Mouse (Mus musculus) CH12.LX (cell line): ENCODE results near the gene Cyp2d10. TPM values are rescaled to one million over a fixed set of nuclear protein-coding genes. Genes with fewer than 3 reads are reported as not detected.
A peak's percentile ranks its signal among the peaks of the same experiment; 100 is the strongest.

ENCODE experiments used
- DNase-seq: peaks from one replicate; pipeline ENCODE4 v3.0.0-alpha.2; 2013; ENCODE audit errors: extremely low read depth
- H3K27ac ChIP-seq: 2 replicates; pipeline ENCODE4 v1.5.1; 2012; ENCODE audit warnings: low read depth, mild to moderate bottlenecking, control low read depth, moderate library complexity; ENCODE audit not compliant: insufficient read depth
- H3K27me3 ChIP-seq: replicated peaks from 2 replicates; pipeline ENCODE3; 2012; ENCODE audit warnings: inconsistent platforms
- H3K36me3 ChIP-seq, 2 experiments: replicated peaks in 1 of 2; 2 replicates each; pipeline versions ENCODE3 to v1.6.1; 2012; ENCODE audit warnings: inconsistent platforms in 1 of 2, low read length in 1 of 2, mild to moderate bottlenecking in 1 of 2, mixed read lengths in 1 of 2, moderate library complexity in 1 of 2; ENCODE audit not compliant: control insufficient read depth in 1 of 2, insufficient read depth in 1 of 2
- H3K4me1 ChIP-seq, 2 experiments: 2 replicates each; pipeline ENCODE4 v1.6.1; 2012; ENCODE audit warnings: inconsistent platforms in 1 of 2, moderate library complexity in 1 of 2; ENCODE audit not compliant: insufficient read depth in 2 of 2, control insufficient read depth in 1 of 2
- H3K4me2 ChIP-seq: 2 replicates; pipeline ENCODE4 v1.6.1; 2012; ENCODE audit warnings: low read depth, mild to moderate bottlenecking, control low read depth; ENCODE audit not compliant: poor library complexity, insufficient read depth, severe bottlenecking
- H3K4me3 ChIP-seq, 3 experiments: fragments of 150-350 bp in 1 of 3; sonication (generic) in 1 of 3; replicated peaks in 1 of 3; 2 replicates each; pipeline versions ENCODE3 to v1.5.1; 2011 to 2012; ENCODE audit warnings: low read depth in 2 of 3, low read length in 2 of 3, mild to moderate bottlenecking in 2 of 3, moderate library complexity in 2 of 3, control low read depth in 1 of 3, improper control_type of control experiment in 1 of 3, inconsistent platforms in 1 of 3, mixed read lengths in 1 of 3; ENCODE audit not compliant: poor library complexity in 1 of 3
- H3K79me2 ChIP-seq: replicated peaks from 2 replicates; pipeline ENCODE4 v1.6.1; 2012; ENCODE audit warnings: mild to moderate bottlenecking, moderate library complexity; ENCODE audit not compliant: control insufficient read depth, poor library complexity, insufficient read depth, severe bottlenecking; ENCODE audit errors: extremely low read depth
- H3K9ac ChIP-seq: 2 replicates; pipeline ENCODE4 v1.6.1; 2012; ENCODE audit warnings: low read depth, mild to moderate bottlenecking, control low read depth, moderate library complexity; ENCODE audit not compliant: insufficient read depth
- H3K9me3 ChIP-seq: replicated peaks from 2 replicates; pipeline ENCODE3; 2012; ENCODE audit warnings: low read length, inconsistent platforms, mixed read lengths
- CHD1 ChIP-seq: IDR thresholded peaks from 2 replicates; pipeline ENCODE4 v1.6.1; 2012; ENCODE audit warnings: low read depth, low read length, improper control_type of control experiment, inconsistent platforms
- CTCF ChIP-seq, 2 experiments: IDR thresholded peaks in 1 of 2; conservative IDR thresholded peaks in 1 of 2; 2 replicates each; pipeline ENCODE4 v1.5.1; 2011 to 2012; ENCODE audit warnings: low read depth in 2 of 2, low read length in 2 of 2, improper control_type of control experiment in 1 of 2, inconsistent platforms in 1 of 2, mild to moderate bottlenecking in 1 of 2, moderate library complexity in 1 of 2
- E2F4 ChIP-seq: IDR thresholded peaks from 2 replicates; pipeline ENCODE4 v1.6.1; 2011; ENCODE audit warnings: low read depth, low read length, improper control_type of control experiment; ENCODE audit not compliant: insufficient replicate concordance
- ELF1 ChIP-seq: IDR thresholded peaks from 2 replicates; pipeline ENCODE4 v1.6.1; 2014; ENCODE audit warnings: low read depth, mild to moderate bottlenecking, inconsistent platforms, low read length, improper control_type of control experiment
- EP300 ChIP-seq: IDR thresholded peaks from 2 replicates; pipeline ENCODE4 v1.6.1; 2011; ENCODE audit warnings: low read length, improper control_type of control experiment
- ETS1 ChIP-seq: conservative IDR thresholded peaks from 2 replicates; pipeline ENCODE4 v1.6.1; 2012; ENCODE audit warnings: low read depth, mild to moderate bottlenecking, inconsistent platforms, low read length, improper control_type of control experiment, moderate library complexity
- GABPA ChIP-seq: IDR thresholded peaks from 2 replicates; pipeline ENCODE4 v1.6.1; 2012; ENCODE audit warnings: low read depth, low read length, improper control_type of control experiment, inconsistent platforms; ENCODE audit not compliant: insufficient replicate concordance
- HCFC1 ChIP-seq: IDR thresholded peaks from 2 replicates; pipeline ENCODE4 v1.6.1; 2012; ENCODE audit warnings: low read depth, mild to moderate bottlenecking, inconsistent platforms, low read length, improper control_type of control experiment
- JUND ChIP-seq: conservative IDR thresholded peaks from 2 replicates; pipeline ENCODE4 v1.6.1; 2011; ENCODE audit warnings: low read depth, low read length, improper control_type of control experiment
- KAT2A ChIP-seq: IDR thresholded peaks from 2 replicates; pipeline ENCODE4 v1.6.1; 2012; ENCODE audit warnings: low read length, improper control_type of control experiment, inconsistent platforms; ENCODE audit not compliant: insufficient replicate concordance
- MAX ChIP-seq: IDR thresholded peaks from 2 replicates; pipeline ENCODE4 v1.6.1; 2011; ENCODE audit warnings: low read length, improper control_type of control experiment
- MAZ ChIP-seq: IDR thresholded peaks from 2 replicates; pipeline ENCODE4 v1.6.1; 2012; ENCODE audit warnings: low read depth, mild to moderate bottlenecking, inconsistent platforms, low read length, improper control_type of control experiment, moderate library complexity
- MEF2A ChIP-seq: IDR thresholded peaks from 2 replicates; pipeline ENCODE4 v1.6.1; 2014; ENCODE audit warnings: low read depth, mild to moderate bottlenecking, inconsistent platforms, low read length, improper control_type of control experiment, borderline replicate concordance
- NELFE ChIP-seq: IDR thresholded peaks from 2 replicates; pipeline ENCODE4 v1.6.1; 2011; ENCODE audit warnings: low read depth, low read length, improper control_type of control experiment
- RAD21 ChIP-seq: IDR thresholded peaks from 2 replicates; pipeline ENCODE4 v1.6.1; 2011; ENCODE audit warnings: low read depth, mild to moderate bottlenecking, low read length, improper control_type of control experiment, moderate library complexity
- SMC3 ChIP-seq: IDR thresholded peaks from 2 replicates; pipeline ENCODE4 v1.6.1; 2011; ENCODE audit warnings: low read depth, low read length, improper control_type of control experiment
- TBP ChIP-seq: conservative IDR thresholded peaks from 2 replicates; pipeline ENCODE4 v1.6.1; 2011; ENCODE audit warnings: low read depth, low read length, improper control_type of control experiment
- UBTF ChIP-seq: IDR thresholded peaks from 2 replicates; pipeline ENCODE4 v1.6.1; 2012; ENCODE audit warnings: low read depth, mild to moderate bottlenecking, inconsistent platforms, low read length, improper control_type of control experiment, moderate library complexity
- USF2 ChIP-seq: conservative IDR thresholded peaks from 2 replicates; pipeline ENCODE4 v1.6.1; 2011; ENCODE audit warnings: low read depth, low read length, improper control_type of control experiment
- ZMIZ1 ChIP-seq: IDR thresholded peaks from 2 replicates; pipeline ENCODE4 v1.6.1; 2012; ENCODE audit warnings: low read depth, mild to moderate bottlenecking, inconsistent platforms, low read length, improper control_type of control experiment
- dilution Hi-C: fragments of 300-500 bp; cut with MboI; formaldehyde crosslinking; loops from 2 replicates; pipeline ENCODE4 v1.14.3; 2020; ENCODE audit warnings: low sequenced_read_pairs; ENCODE audit not compliant: extremely low pct_unique_long_range_greater_than_20kb, extremely low pct_ligation_motif_present
- in situ Hi-C: fragments of 300-500 bp; cut with MboI; formaldehyde crosslinking; loops from 3 replicates; pipeline ENCODE4 v1.14.3; 2019; ENCODE audit warnings: low sequenced_read_pairs, low pct_ligation_motif_present, low pct_unique_long_range_greater_than_20kb, mixed read lengths
- polyA plus RNA-seq: library from polyadenylated mRNA; unstranded; fragments of >175 nt; gene quantifications from 2 replicates; pipeline ENCODE4 v1.2.1, GENCODE M21; 2012; ENCODE audit warnings: low read depth; ENCODE audit not compliant: insufficient read length
- total RNA-seq, 2 experiments: library from RNA; depleted of rRNA; stranded (reverse); fragments of 300-350 nt in 1 of 2; fragments of >200 nt in 1 of 2; gene quantifications; 2 replicates each; pipeline ENCODE4 v1.2.3; 2012 to 2014

The Cyp2d10 gene
- total and polyA plus RNA-seq, 3 experiments: not detected

DNA sequence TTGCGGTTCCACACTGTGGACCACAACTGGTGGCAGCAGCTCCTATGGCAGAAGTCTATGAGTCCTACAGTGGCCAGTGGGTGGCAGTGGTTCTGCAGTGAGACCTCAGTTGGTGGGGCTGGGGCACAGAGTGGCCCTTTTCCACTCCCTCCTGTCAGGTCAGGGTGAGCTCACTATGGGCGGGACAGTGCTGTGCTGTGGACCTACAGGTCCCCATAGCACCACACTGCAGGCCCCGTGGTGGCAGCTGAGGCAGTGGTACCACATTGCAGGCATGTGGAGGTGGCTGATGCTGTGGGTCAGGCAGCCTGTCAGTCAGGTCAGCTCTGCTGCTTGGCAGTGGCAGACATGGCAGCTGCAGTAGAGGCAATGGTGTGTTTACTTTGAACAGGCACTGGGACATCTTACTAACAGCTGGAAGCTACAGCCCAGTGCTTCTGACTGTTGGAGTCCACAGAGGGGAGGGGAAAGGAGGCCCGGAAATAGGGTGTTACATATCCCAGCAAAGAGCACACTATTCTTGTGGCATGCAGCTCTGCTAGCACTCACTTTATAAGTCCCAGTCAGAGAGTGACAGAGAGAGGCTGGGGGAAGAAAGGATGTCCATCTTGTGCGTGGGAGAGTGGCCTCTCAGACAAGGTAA is 31.1 kb upstream of the Cyp2d10 start:
- dilution Hi-C loops: no loop called here
- no peak overlapping the region for H3K27ac ChIP-seq

DNA sequence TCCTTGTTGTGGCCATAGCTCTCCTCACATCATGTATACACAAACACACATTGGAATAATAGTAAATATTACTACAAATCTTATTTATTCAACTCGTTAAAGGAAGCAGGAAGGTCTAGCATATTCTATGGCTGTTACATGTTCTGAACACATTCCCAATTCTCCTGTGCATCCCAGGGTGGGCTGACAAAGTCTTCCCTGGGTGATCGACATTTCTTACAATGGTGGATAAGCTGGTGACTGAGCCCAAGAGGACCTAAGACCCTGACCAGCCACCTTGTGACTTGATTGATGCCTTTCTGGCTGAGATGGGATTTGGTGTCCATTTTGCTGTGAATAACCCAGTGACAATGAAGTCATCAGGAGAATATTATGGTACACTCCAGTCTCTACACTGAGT is 28.6 kb upstream of the Cyp2d10 start:
- no peaks in the 10 kb centered on the region for H3K79me2 ChIP-seq
- TF ChIP-seq ZMIZ1 (no peak), HCFC1 (no peak), CTCF (conservative IDR thresholded peaks at IDR 0.05 in 1 of 2, IDR thresholded peaks at IDR 0.05 in 1 of 2; ENCODE audit: low read depth in 2 of 2, low read length in 2 of 2) (no peak), GABPA (no peak), KAT2A (no peak), EP300 (no peak), NELFE (no peak), MAX (no peak), CHD1 (no peak)
- TF ChIP-seq, all 38 proteins: peak for 0
- Histone ChIP-seq H3K9ac (no peak overlapping the region), H3K27me3 (peaks cover 71% of the 10 kb centered on the region), H3K27ac (no peak overlapping the region), H3K4me1 (no peaks in the 10 kb centered on the region), H3K4me2 (no peak overlapping the region), H3K4me3 (no peak overlapping the region), H3K9me3 (peaks cover 12% of the 10 kb centered on the region), H3K36me3 (no peaks in the 10 kb centered on the region)
- no peak for DNase-seq
- in situ Hi-C loops (no loop called here), dilution Hi-C loops (no loop called here)

More for the DNA sequence above, 31.1 kb upstream of the Cyp2d10 start:
- H3K4me1 ChIP-seq: no peaks in the 10 kb centered on the region
- H3K9me3 ChIP-seq: peaks cover 7% of the 10 kb centered on the region
- no peaks in the 10 kb centered on the region for H3K36me3 ChIP-seq
- DNase-seq: no peak
- in situ Hi-C loops: no loop called here
- no peak overlapping the region for H3K4me3 ChIP-seq
- H3K9ac ChIP-seq: no peak overlapping the region
- TF ChIP-seq MAZ (no peak), RAD21 (peak; percentile 35), NELFE (no peak), CTCF (conservative IDR thresholded peaks at IDR 0.05 in 1 of 2, IDR thresholded peaks at IDR 0.05 in 1 of 2; ENCODE audit: low read depth in 2 of 2, low read length in 2 of 2) (peak in 1 of 2 experiments; percentile 43; a peak in 2 of 4 replicates), SMC3 (peak; percentile 19; the same call in 1 of the 2 replicates), EP300 (no peak)
- H3K79me2 ChIP-seq: no peaks in the 10 kb centered on the region
- H3K4me2 ChIP-seq: no peak overlapping the region
- H3K27me3 ChIP-seq: peaks cover 79% of the 10 kb centered on the region

DNA sequence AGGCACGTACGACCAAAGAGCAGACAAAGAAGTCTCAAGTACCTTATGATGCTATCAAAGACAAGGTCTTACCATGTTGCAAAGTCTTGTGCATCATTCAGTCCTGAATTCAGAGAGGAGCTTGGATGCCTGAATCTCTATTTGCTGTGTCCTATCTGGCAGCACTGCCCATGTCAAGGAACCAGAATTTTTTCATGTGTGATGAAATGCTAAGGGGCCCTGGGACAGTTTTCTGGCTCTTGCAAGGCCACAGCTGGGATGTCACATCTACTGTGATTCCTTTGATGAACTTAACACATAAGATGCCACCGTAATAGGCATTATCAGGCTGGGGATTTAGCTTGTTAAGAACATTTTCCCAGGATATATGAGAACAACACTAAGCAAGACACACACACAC is 28.0 kb upstream of the Cyp2d10 start:
- Histone ChIP-seq H3K36me3 (no peaks in the 10 kb centered on the region), H3K4me1 (no peaks in the 10 kb centered on the region), H3K9me3 (peaks cover 12% of the 10 kb centered on the region), H3K79me2 (no peaks in the 10 kb centered on the region), H3K27me3 (peaks cover 68% of the 10 kb centered on the region), H3K27ac (no peak overlapping the region), H3K9ac (no peak overlapping the region), H3K4me3 (no peak overlapping the region), H3K4me2 (no peak overlapping the region)
- TF ChIP-seq TBP: no peak
- TF ChIP-seq MAX: no peak
- no peak for TF ChIP-seq GABPA
- TF ChIP-seq HCFC1: no peak
- TF ChIP-seq MEF2A: no peak
- no peak for TF ChIP-seq NELFE
- TF ChIP-seq KAT2A: no peak
- no peak for TF ChIP-seq RAD21
- TF ChIP-seq E2F4: no peak
- TF ChIP-seq JUND: no peak
- TF ChIP-seq UBTF: no peak
- TF ChIP-seq SMC3: no peak
- no peak for TF ChIP-seq ZMIZ1
- TF ChIP-seq ETS1: no peak
- TF ChIP-seq ELF1: no peak
- no peak for TF ChIP-seq USF2
- dilution Hi-C loops: no loop called here
- in situ Hi-C loops: no loop called here
- no peak for DNase-seq
